Mouse (Mus musculus): Measurements from ENCODE around the gene Gpr4.
A peak's percentile ranks its signal among the peaks of the same experiment; 100 is the strongest.

Gene Gpr4

GRCm38 (mm10) chr7:19227883-19228792 lies 15.8 kb downstream of the Gpr4 start, which contains the start of gene Opa3:
Gene Opa3 (plus strand): TSS chr7:19228334.
- DNase-seq (ENCODE audit: low spot score in 2 of 2), result peak; percentile 99

GRCm38 (mm10) chr7:19228793-19229148 lies 16.4 kb downstream of the Gpr4 start:
- DNase-seq (ENCODE audit: low spot score in 2 of 2), result no peak

GRCm38 (mm10) chr7:19229404-19229803 lies 17.1 kb downstream of the Gpr4 start:
- DNase-seq (ENCODE audit: low spot score in 2 of 2), result no peak

- DNase-seq (ENCODE audit: low spot score in 2 of 2), result no peak
Observed at GRCm38 (mm10) chr7:19230041-19230580, 17.8 kb downstream of the Gpr4 start.

GRCm38 (mm10) chr7:19230899-19231298 lies 18.6 kb downstream of the Gpr4 start:
- DNase-seq (ENCODE audit: low spot score in 2 of 2), result no peak

- DNase-seq (ENCODE audit: low spot score in 2 of 2), result no peak
Observed at GRCm38 (mm10) chr7:19231849-19232248, 19.5 kb downstream of the Gpr4 start.

GRCm38 (mm10) chr7:19234652-19235051 lies 22.3 kb downstream of the Gpr4 start:
- DNase-seq (ENCODE audit: low spot score in 2 of 2), result no peak

- DNase-seq (ENCODE audit: low spot score in 2 of 2), result no peak
Observed at GRCm38 (mm10) chr7:19235092-19235671, 22.8 kb downstream of the Gpr4 start.

GRCm38 (mm10) chr7:19236411-19236810 lies 24.1 kb downstream of the Gpr4 start:
- DNase-seq (ENCODE audit: low spot score in 2 of 2), result no peak

- no peak for DNase-seq (ENCODE audit: low spot score in 2 of 2)
Observed at GRCm38 (mm10) chr7:19238344-19238743, 26.0 kb downstream of the Gpr4 start.

- DNase-seq (ENCODE audit: low spot score in 2 of 2), result peak; percentile 94 to 96
Observed at GRCm38 (mm10) chr7:19239423-19239822, 27.1 kb downstream of the Gpr4 start.

- DNase-seq (ENCODE audit: low spot score in 2 of 2), result no peak
Observed at GRCm38 (mm10) chr7:19239986-19240385, 27.6 kb downstream of the Gpr4 start.

GRCm38 (mm10) chr7:19240905-19241463 lies 28.6 kb downstream of the Gpr4 start:
- no peak for DNase-seq (ENCODE audit: low spot score in 2 of 2)

- no peak for DNase-seq (ENCODE audit: low spot score in 2 of 2)
Observed at GRCm38 (mm10) chr7:19242005-19242404, 29.7 kb downstream of the Gpr4 start.

GRCm38 (mm10) chr7:19243858-19244257 lies 31.5 kb downstream of the Gpr4 start:
- no peak for DNase-seq (ENCODE audit: low spot score in 2 of 2)

- DNase-seq (ENCODE audit: low spot score in 2 of 2), result no peak
Observed at GRCm38 (mm10) chr7:19245083-19245482, 32.7 kb downstream of the Gpr4 start.

GRCm38 (mm10) chr7:19246855-19247254 lies 34.5 kb downstream of the Gpr4 start:
- no peak for DNase-seq (ENCODE audit: low spot score in 2 of 2)

GRCm38 (mm10) chr7:19247511-19247910 lies 35.2 kb downstream of the Gpr4 start:
- no peak for DNase-seq (ENCODE audit: low spot score in 2 of 2)

- DNase-seq (ENCODE audit: low spot score in 2 of 2), result no peak
Observed at GRCm38 (mm10) chr7:19252078-19252477, 39.7 kb downstream of the Gpr4 start.

GRCm38 (mm10) chr7:19253437-19253836 lies 41.1 kb downstream of the Gpr4 start:
- no peak for DNase-seq (ENCODE audit: low spot score in 2 of 2)

GRCm38 (mm10) chr7:19255395-19255794 lies 43.1 kb downstream of the Gpr4 start:
- no peak for DNase-seq (ENCODE audit: low spot score in 2 of 2)

- DNase-seq (ENCODE audit: low spot score in 2 of 2), result no peak
Observed at GRCm38 (mm10) chr7:19256567-19256966, 44.2 kb downstream of the Gpr4 start.

All from frontal cortex, postnatal 25 days (tissue).